Mouse (Mus musculus): ENCODE data around the gene 1700017N19Rik. TPM values are rescaled to one million over a fixed set of nuclear protein-coding genes. Genes with fewer than 3 reads are reported as not detected.
A peak's percentile ranks its signal among the peaks of the same experiment; 100 is the strongest.
"Not testable (repeated sequence)": the region's sequence is repeated elsewhere in the genome, so short reads cannot be mapped to it uniquely, and the experiment has no call there.

1700017N19Rik gene
- total RNA-seq (2017): not detected in 2 replicates

- ATAC-seq (replicated peaks; ENCODE audit: low read depth, poor library complexity, severe bottlenecking): no peak
Observed at GRCm38 (mm10) chr10:100590323-100590722, at the start of gene 1700017N19Rik, which contains the start of gene 4930430F08Rik. Gene 1700017N19Rik, plus strand, starts transcription at chr10:100590484. Gene 4930430F08Rik, minus strand, starts transcription at chr10:100590423.

GRCm38 (mm10) chr10:100556566-100557175 is 33.6 kb upstream of the 1700017N19Rik start:
- ATAC-seq (replicated peaks; ENCODE audit: low read depth, poor library complexity, severe bottlenecking): no peak

DNA sequence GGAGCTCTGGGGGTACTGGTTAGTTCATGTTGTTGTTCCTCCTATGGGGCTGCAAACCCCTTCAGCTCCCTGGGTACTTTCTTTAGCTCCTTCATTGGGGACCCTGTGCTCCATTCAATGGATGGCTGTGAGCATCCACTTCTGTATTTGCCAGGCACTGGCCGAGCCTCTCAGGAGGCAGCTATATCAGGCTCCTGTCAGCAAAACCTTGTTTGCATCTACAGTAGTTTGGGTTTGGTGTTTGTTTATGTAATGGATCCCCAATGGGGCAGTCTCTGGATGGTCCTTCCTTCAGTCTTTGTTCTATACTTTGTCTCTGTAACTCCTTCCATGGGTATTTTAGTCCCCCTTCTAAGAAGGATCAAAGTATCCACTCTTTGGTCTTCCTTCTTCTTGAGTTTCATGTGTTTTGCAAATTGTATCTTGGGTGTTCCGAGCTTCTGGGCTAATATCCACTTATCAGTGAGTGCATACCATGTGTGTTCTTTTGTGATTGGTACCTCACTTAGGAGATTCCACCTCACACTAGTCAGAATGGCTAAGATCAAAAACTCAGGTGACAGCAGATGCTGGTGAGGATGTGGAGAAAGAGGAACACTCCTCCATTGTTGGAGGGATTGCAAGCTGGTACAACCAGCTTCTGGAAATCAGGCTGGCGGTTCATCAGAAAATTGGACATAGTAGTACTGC is 29.9 kb upstream of the 1700017N19Rik start:
- ATAC-seq (replicated peaks; ENCODE audit: low read depth, poor library complexity, severe bottlenecking): not testable (repeated sequence)

- no peak for ATAC-seq (replicated peaks; ENCODE audit: low read depth, poor library complexity, severe bottlenecking)
Observed at GRCm38 (mm10) chr10:100564112-100564511, 26.2 kb upstream of the 1700017N19Rik start.

GRCm38 (mm10) chr10:100571707-100572106 is 18.6 kb upstream of the 1700017N19Rik start:
- ATAC-seq (replicated peaks; ENCODE audit: low read depth, poor library complexity, severe bottlenecking): peak; percentile 76

DNA sequence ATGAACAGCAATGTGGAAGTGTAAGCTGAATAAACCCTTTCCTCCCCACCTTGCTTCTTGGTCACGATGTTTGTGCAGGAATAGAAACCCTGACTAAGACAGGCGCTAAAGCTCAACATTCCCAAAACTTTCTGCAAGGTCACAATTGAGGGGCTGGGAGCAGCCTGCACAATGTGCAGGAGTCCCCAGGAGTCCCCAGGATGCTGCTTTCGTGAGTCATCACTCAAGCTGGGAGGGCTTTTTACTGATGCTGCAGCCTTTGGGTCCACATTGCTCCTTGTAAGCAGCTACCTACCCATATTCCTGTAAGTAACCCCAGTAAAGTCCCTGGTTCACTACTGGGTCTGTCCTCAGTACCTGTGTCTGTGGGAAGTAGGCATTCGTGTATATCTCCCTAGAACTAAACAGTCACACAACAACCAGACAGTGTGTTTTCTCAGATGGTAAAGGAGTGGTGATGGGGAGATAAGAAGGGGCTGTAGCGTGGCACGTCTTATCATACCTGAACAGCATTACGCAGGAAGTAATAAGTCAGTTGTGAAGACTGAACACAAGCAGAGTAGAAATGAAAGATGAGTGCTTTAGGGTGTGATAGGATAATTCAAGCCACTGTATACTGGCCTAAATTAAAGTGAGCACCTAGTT is 15.7 kb upstream of the 1700017N19Rik start:
- ATAC-seq (replicated peaks; ENCODE audit: low read depth, poor library complexity, severe bottlenecking): peak; percentile 62; the same call in 1 of the 2 replicates

DNA sequence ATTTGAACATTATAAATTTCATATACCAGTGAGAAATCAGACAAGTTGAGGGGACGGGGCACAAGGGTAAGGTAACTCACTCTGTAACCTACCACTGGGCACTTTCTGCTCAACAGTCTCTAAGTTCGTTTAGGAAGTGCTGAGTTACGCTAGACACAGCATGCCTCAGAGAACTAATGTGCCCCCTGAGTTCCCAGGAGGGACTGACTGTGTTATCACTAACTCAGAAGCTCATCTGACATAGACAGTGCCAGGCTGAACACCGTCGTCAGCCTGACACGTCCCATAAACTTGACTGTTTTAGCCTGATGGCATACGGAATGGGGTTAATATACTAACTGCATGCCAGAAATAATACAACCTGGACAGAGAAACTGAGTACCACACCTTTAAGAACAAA is 15.0 kb upstream of the 1700017N19Rik start:
- no peak for ATAC-seq (replicated peaks; ENCODE audit: low read depth, poor library complexity, severe bottlenecking)

DNA sequence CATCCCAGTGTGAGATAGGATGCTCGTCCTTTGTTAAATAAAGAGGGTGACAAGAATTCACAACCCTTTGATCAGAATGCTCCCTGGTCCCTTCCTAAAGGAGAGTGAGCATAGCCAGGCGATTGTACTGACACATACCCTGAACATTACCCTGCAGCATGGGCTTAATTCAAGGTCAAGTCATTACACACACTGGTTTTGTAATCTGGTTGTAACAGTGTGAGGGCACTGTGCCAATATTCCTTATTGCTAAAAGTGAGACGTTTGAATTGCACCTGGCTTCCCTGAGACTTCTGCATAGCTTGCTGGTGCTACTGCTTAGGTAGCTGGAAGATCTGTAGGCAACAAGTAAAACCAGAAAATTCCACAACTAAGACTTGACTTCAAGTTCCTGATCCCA is 6.1 kb upstream of the 1700017N19Rik start:
- ATAC-seq (replicated peaks; ENCODE audit: low read depth, poor library complexity, severe bottlenecking): no peak

GRCm38 (mm10) chr10:100588524-100588923 is 1.8 kb upstream of the 1700017N19Rik start:
- ATAC-seq (replicated peaks; ENCODE audit: low read depth, poor library complexity, severe bottlenecking): peak; percentile 3; the same call in 1 of the 2 replicates

DNA sequence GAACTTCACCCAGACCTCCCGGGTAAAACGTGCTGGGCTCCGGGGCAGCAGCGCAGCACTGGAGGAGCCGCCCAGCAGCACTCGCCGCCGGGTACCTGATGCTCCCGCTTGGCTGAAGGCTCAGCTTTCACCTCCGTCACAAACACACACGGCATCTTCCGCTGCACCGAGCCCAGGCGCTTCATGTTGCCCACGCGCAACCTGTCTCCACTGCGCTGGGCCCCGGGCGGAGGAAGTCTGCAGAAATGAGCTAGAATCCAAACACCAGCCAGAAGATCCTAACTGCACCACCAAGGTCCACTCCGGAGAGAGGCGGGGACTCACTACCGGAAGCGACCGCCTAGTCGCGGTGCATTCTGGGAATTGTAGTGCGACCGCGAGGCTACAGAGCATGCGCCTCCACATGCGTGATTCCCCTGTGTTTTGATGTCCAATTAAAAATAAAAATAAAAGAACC is 1.3 kb upstream of the 1700017N19Rik start:
- peak; percentile 98 for ATAC-seq (replicated peaks; ENCODE audit: low read depth, poor library complexity, severe bottlenecking)

DNA sequence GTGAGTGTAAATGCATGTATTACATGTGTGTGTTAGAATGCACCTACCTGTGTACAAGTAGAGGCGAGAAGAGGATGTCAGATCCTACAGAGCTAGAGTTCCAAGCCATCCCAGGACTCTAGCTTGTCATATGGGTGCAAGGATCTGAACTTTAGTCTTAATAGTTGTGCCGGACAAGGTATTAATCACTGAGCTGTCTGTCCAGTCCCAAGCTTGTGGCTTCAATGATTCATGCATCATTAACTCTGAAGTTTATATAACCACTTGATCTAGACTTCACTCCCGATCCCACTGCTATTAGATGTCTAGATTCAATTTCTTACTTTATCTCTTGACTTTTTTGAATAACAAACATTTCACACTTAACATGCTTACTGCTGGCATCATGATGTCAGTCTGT is 8.1 kb downstream of the 1700017N19Rik start:
- no peak for ATAC-seq (replicated peaks; ENCODE audit: low read depth, poor library complexity, severe bottlenecking)

DNA sequence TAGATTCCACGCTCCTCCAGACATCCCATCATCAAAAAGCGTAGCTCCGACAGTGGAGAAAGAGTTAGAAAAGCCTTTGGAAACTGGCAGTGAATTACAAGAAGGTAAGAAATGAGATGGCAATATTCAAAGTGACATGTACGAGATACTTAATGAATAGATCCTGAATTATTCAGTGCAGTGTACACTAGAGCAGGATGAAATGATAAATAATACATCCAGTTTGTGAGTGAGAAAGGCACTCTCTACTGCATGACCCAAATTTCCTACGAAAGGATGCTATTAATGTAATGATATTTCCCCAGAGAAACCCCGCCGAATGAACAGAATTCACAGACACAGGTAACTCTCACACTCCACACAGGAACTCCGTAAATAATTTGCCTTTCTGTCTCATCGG is 13.2 kb downstream of the 1700017N19Rik start:
- no peak for ATAC-seq (replicated peaks; ENCODE audit: low read depth, poor library complexity, severe bottlenecking)

- ATAC-seq (replicated peaks; ENCODE audit: low read depth, poor library complexity, severe bottlenecking): peak; percentile 68; the same call in 1 of the 2 replicates
Observed at GRCm38 (mm10) chr10:100604254-100604653, 14.0 kb downstream of the 1700017N19Rik start.

- no peak for ATAC-seq (replicated peaks; ENCODE audit: low read depth, poor library complexity, severe bottlenecking)
Observed at GRCm38 (mm10) chr10:100617233-100617903, 27.1 kb downstream of the 1700017N19Rik start.

DNA sequence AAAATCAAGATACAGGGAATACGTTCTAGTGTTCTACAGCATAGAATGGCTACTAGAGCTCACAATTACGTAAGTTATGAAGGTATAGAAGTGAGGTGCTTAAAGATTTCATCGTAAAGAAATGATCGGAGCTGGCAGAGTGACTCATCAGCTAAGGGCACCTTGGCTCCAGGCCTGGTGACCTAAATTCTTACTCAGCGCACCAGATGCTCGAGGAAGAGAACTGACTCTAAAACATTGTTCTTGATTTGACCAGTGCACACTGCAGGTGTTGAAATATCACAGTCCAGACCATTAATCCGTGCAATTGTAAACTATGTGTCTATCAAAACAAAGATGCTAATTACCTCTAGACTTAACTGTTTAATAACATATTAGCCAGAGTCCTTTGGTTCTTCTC is 29.2 kb downstream of the 1700017N19Rik start:
- no peak for ATAC-seq (replicated peaks; ENCODE audit: low read depth, poor library complexity, severe bottlenecking)

- ATAC-seq (replicated peaks; ENCODE audit: low read depth, poor library complexity, severe bottlenecking): no peak
Observed at GRCm38 (mm10) chr10:100620040-100620439, 29.8 kb downstream of the 1700017N19Rik start.

GRCm38 (mm10) chr10:100622494-100622893 is 32.2 kb downstream of the 1700017N19Rik start:
- no peak for ATAC-seq (replicated peaks; ENCODE audit: low read depth, poor library complexity, severe bottlenecking)

- peak; percentile 96 for ATAC-seq (replicated peaks; ENCODE audit: low read depth, poor library complexity, severe bottlenecking)
Observed at GRCm38 (mm10) chr10:100629762-100630438, 39.6 kb downstream of the 1700017N19Rik start.

- no peak for ATAC-seq (replicated peaks; ENCODE audit: low read depth, poor library complexity, severe bottlenecking)
Observed at GRCm38 (mm10) chr10:100642887-100643286, 52.6 kb downstream of the 1700017N19Rik start.
